Mouse (Mus musculus) midbrain, postnatal 0 days (tissue): ENCODE measurements at regions not wholly inside any gene's neighbourhood (a gene's known extent, or its start where the extent isn't known, plus 50 kb on each side); places are given as distances from the start of the nearest gene placed in this dataset.

Experiments used
- ATAC-seq: fragments of 200-750 bp; cut with Nextera tagmentation; 2 replicates; pipeline ENCODE4 v1.8.0; 2017; ENCODE audit warnings: moderate number of reproducible peaks, mild to moderate bottlenecking, moderate TSS enrichment, moderate library complexity; ENCODE audit not compliant: low FRiP score
- DNase-seq: peaks from one replicate; pipeline ENCODE4 v3.0.0-alpha.2; 2015; ENCODE audit warnings: low spot score
- H3K27ac ChIP-seq: fragments of 300-500 bp; sonication (generic); 2 replicates; pipeline ENCODE4 v1.5.1; 2014; ENCODE audit warnings: low read depth, mild to moderate bottlenecking, low read length, mixed read lengths
- H3K27me3 ChIP-seq: fragments of 300-500 bp; sonication (generic); 2 replicates; pipeline ENCODE4 v1.6.1; 2014; ENCODE audit warnings: low read length, control low read depth, mixed read lengths; ENCODE audit not compliant: insufficient read depth
- H3K36me3 ChIP-seq: fragments of 300-500 bp; sonication (generic); 2 replicates; pipeline ENCODE4 v1.6.1; 2014; ENCODE audit warnings: low read length, control low read depth, mixed read lengths; ENCODE audit not compliant: insufficient read depth
- H3K4me1 ChIP-seq: fragments of 300-500 bp; sonication (generic); 2 replicates; pipeline ENCODE4 v1.6.1; 2014; ENCODE audit warnings: mild to moderate bottlenecking, control low read depth, antibody characterized with exemption, low read length, mixed read lengths; ENCODE audit not compliant: insufficient read depth
- H3K4me2 ChIP-seq: fragments of 300-500 bp; sonication (generic); 2 replicates; pipeline ENCODE4 v1.6.1; 2014; ENCODE audit warnings: low read depth, mild to moderate bottlenecking, low read length, mixed read lengths; ENCODE audit not compliant: poor library complexity, severe bottlenecking
- H3K4me3 ChIP-seq: fragments of 300-500 bp; sonication (generic); 2 replicates; pipeline ENCODE4 v1.5.1; 2014; ENCODE audit warnings: low read depth, mild to moderate bottlenecking, low read length, moderate library complexity
- H3K9ac ChIP-seq: fragments of 300-500 bp; sonication (generic); replicated peaks from 2 replicates; pipeline ENCODE4 v1.6.1; 2014; ENCODE audit warnings: mild to moderate bottlenecking, low read length, moderate library complexity, mixed read lengths; ENCODE audit not compliant: poor library complexity, severe bottlenecking
- H3K9me3 ChIP-seq: fragments of 300-500 bp; sonication (generic); 2 replicates; pipeline ENCODE4 v1.6.1; 2016; ENCODE audit warnings: low read length, control low read depth
- CTCF ChIP-seq: IDR thresholded peaks from 2 replicates; pipeline ENCODE4 v1.5.1; 2016; ENCODE audit warnings: antibody characterized with exemption, mild to moderate bottlenecking
- WGBS: fragments of 180-500 bp; shearing (Covaris S2); extraction: QIAGEN DNeasy Blood & Tissue Kit; methylation state at CpG from one replicate; pipeline ENCODE4 v1.1.7; 2014; 5-methylcytosine and 5-hydroxymethylcytosine counted together

DNA sequence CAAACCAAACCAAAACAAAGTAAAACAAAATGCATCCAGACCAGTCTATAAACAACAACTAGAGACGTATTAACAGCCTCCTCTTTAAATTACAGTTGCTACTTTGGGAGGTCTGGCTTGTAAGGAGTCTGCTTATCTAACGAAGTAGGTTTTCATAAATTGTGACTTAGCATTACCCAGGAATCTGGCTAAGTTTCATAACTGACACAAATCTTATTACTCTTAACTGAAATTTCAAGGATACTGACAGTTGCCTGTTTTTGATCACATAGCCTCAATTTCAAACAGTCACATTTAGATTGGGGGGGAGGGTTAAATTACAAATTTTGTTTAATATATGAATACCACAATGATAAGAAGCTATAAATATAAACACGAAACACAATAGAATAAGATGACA lies 2097.5 kb downstream of the 9330182O14Rik start:
- Histone ChIP-seq H3K27me3 (no peaks in the 10 kb centered on the region), H3K9me3 (no peaks in the 10 kb centered on the region), H3K4me1 (no peaks in the 10 kb centered on the region), H3K27ac (no peak overlapping the region), H3K4me2 (no peak overlapping the region), H3K9ac (no peak overlapping the region), H3K4me3 (no peak overlapping the region), H3K36me3 (no peaks in the 10 kb centered on the region)
- DNase-seq, result no peak
- TF ChIP-seq CTCF, result no peak
- no peak for ATAC-seq
- 87% methylated on average over 3 of the region's 3 CpGs for WGBS

DNA sequence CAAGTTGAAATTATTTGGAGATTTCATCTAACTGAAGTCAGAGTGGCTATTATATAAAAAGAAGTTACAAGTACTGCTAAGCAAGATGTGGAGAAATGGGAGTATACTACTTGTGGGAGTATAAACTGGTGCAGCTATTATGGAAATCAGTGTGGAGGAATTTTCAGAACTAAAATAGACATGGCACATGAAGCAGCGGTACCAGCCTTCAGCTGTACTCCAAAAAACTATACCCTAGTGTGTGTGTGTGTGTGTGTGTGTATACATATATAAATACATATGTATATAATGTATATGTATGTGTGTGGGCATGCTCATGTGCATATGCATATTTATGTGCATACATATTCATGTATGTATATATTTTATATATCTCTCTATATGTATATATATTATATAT lies 2112.6 kb downstream of the 9330182O14Rik start:
- H3K9me3 ChIP-seq, result no peaks in the 10 kb centered on the region
- no peaks in the 10 kb centered on the region for H3K27me3 ChIP-seq
- H3K27ac ChIP-seq, result no peak overlapping the region
- no peak overlapping the region for H3K4me2 ChIP-seq
- H3K4me3 ChIP-seq, result no peak overlapping the region
- 95% methylated on average over 1 of the region's 1 CpGs for WGBS
- ATAC-seq, result no peak
- no peak for TF ChIP-seq CTCF
- H3K9ac ChIP-seq, result no peak overlapping the region
- no peaks in the 10 kb centered on the region for H3K4me1 ChIP-seq
- no peaks in the 10 kb centered on the region for H3K36me3 ChIP-seq
- no peak for DNase-seq

DNA sequence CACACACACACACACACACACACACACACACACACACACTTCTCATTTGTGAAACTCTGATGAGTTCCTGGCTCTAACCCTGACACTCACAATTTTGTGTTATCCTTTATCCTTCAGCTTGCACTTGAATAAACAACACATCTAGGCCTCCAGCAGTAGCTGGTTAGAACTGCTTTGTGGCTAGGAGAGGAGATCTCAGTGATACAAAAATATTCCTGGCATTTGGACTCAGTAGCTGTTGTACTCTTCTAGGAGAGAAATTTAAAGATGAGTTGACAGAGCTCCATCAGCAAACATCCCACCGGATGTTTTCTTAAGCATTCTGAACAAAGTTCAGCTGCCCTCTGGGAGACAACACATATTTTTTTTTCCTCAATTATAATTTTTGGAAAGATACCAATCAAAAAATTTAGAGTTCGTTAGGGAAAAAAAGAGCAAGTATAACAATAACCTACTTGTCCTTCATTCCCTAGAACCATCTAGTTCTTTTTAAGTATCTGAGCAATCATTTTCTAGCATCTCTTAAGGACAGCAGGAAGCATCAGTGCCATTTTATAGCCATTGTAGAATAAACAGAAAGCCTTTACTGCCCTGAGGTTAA lies 2118.7 kb downstream of the 9330182O14Rik start:
- H3K9ac ChIP-seq, result no peak overlapping the region
- WGBS, result 81% methylated on average over 2 of the region's 2 CpGs

DNA sequence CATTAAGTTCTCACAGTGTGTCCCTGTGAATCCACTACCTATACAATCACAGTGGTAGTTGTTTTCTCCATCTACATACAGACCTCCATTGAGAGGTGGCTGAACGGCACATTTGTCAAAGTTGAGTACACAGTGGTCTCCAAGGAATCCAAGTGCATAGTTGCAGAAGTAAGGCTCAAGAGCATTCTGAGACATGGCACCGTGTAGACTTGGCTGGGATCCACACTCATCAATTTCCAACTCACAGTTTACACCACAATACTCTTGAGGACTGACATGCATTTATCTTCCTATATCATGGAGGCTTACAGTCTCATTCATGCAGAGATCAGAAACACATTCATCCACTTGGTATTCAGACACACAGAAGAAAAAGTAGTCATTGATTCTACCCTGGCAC lies 2122.2 kb downstream of the 9330182O14Rik start:
- 77% methylated on average over 2 of the region's 2 CpGs for WGBS

More for the DNA sequence above, 2118.7 kb downstream of the 9330182O14Rik start:
- H3K4me2 ChIP-seq, result no peak overlapping the region
- ATAC-seq (no peak), DNase-seq (no peak)
- no peaks in the 10 kb centered on the region for H3K4me1 ChIP-seq
- H3K27me3 ChIP-seq, result no peaks in the 10 kb centered on the region
- H3K36me3 ChIP-seq, result no peaks in the 10 kb centered on the region
- H3K4me3 ChIP-seq, result no peak overlapping the region
- TF ChIP-seq CTCF, result no peak
- H3K9me3 ChIP-seq, result no peaks in the 10 kb centered on the region
- no peak overlapping the region for H3K27ac ChIP-seq

DNA sequence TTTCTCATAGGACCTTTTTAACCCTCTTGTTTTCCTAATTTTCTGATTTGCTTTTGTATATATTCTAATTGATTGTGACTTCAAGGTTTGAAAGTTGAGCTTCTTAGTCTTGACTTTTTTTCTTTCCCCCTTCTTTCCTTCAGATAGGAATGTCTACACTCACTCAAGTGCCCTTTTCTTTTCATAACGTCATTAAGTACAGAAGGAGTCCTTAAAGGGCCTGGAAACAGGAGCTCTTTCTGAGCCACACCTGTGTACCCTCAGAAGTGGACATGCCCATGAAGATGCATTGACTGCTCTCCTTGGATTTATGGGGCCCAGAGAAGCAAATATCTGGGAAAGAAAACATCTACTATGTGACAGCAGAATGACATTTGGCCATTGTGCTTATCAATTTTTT lies 2141.0 kb downstream of the 9330182O14Rik start:
- Histone ChIP-seq H3K4me1 (no peaks in the 10 kb centered on the region), H3K9me3 (no peaks in the 10 kb centered on the region), H3K9ac (no peak overlapping the region), H3K36me3 (no peaks in the 10 kb centered on the region), H3K27me3 (no peaks in the 10 kb centered on the region), H3K4me2 (no peak overlapping the region), H3K4me3 (no peak overlapping the region), H3K27ac (no peak overlapping the region)
- DNase-seq (no peak), ATAC-seq (no peak)
- TF ChIP-seq CTCF, result no peak
- WGBS, result 75% methylated on average over 1 of the region's 1 CpGs

More for the DNA sequence above, 2122.2 kb downstream of the 9330182O14Rik start:
- Histone ChIP-seq H3K9ac (no peak overlapping the region), H3K27ac (no peak overlapping the region), H3K4me2 (no peak overlapping the region), H3K4me3 (no peak overlapping the region), H3K9me3 (no peaks in the 10 kb centered on the region), H3K36me3 (no peaks in the 10 kb centered on the region), H3K4me1 (no peaks in the 10 kb centered on the region), H3K27me3 (no peaks in the 10 kb centered on the region)
- peak; percentile 2 for DNase-seq
- ATAC-seq, result no peak; the same call in 1 of the 2 replicates
- no peak for TF ChIP-seq CTCF

DNA sequence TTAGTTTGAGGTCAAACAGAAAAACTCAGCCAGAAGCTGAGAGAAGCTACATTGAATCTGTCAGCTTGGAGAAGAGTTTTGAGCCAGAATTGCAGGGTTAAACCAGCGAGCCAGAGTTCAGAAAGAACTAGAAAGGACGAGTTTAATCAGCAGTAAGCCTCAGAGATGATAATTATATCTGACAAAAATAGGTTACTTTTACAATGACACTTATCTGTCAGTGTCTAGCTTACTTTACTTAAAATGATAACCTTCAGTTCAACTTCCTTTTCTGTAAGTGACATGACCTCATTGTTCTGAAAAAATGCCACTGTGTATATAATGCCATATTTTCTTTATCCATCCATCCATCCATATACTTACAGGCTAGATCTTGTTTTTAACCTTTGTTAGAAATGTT lies 2143.1 kb downstream of the 9330182O14Rik start:
- Histone ChIP-seq H3K9ac (no peak overlapping the region), H3K4me2 (no peak overlapping the region), H3K27ac (no peak overlapping the region), H3K36me3 (no peaks in the 10 kb centered on the region), H3K27me3 (no peaks in the 10 kb centered on the region), H3K4me3 (no peak overlapping the region), H3K4me1 (no peaks in the 10 kb centered on the region), H3K9me3 (no peaks in the 10 kb centered on the region)
- no peak for ATAC-seq
- WGBS, result 78% methylated on average over 2 of the region's 2 CpGs
- no peak for TF ChIP-seq CTCF
- DNase-seq, result no peak
